In the genomic region with DNA sequence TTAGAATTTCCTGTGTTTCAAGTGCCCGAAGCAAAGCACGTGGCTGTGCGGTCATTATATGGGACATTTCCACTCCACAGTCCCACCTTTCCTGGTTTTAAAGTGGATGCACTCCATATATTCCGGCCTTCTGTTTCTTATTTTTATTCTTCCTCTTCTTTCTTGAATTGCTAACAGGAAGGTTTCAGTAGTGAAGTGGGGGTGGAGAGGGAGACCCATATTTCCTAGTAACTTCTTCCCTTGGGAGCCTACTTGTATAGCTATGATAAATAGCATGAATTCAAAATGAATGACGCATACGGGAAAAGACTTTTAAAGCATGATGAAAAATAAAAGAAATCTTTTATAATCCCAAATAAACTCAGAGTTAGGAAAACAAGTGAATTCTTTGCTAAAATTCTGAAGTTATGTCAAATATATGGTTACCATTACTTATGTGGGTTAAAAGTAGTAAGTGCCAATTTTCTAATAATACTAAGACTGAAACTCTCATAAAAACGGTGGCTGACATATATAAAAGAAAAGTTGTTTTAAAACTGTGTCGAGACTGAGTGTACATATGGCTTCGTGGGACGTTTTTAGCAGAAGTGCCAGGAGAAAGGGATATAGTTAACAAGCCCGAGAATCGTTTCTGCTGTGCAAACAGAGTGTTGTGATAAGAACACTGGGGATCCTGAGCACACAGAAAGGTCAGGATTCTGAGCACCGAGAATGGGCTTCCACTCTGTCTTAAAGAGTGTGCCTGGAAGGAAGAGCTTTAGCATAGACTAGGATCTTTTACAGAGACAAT, we compare ENCODE assay signal across 31 mouse cellular contexts. TPM values are rescaled to one million over a fixed set of nuclear protein-coding genes. Genes with fewer than 3 reads are reported as not detected.
DNase-seq lines count a peak whose midpoint lies in the region; ATAC-seq and TF ChIP-seq lines count a peak whose summit lies in the region.
"Had no signal": no experiment of that assay in that cellular context is flagged by ENCODE, and none has a peak within 500 bp of the region (broad histone marks: within the 10 kb centered on the region; RNA-seq: fewer than 3 reads in every experiment).

No protein-coding gene starts in this region.

- H3K9me3 ChIP-seq in lung, embryonic 14.5 days (ENCODE audit: low read depth, low read length): no peaks in the 10 kb centered on the region
- H3K9me3 ChIP-seq: embryonic facial prominence, embryonic 10.5 days; embryonic facial prominence, embryonic 13.5 days; forebrain, embryonic 10.5 days; forebrain, embryonic 13.5 days; G1E; heart, embryonic 10.5 days; heart, embryonic 13.5 days had no signal

- H3K27ac ChIP-seq in lung, embryonic 14.5 days (ENCODE audit: low read depth): peak overlapping the region; percentile 36; the same call in 1 of the 2 replicates
- H3K27ac ChIP-seq: embryonic facial prominence, embryonic 10.5 days; embryonic facial prominence, embryonic 13.5 days; forebrain, embryonic 10.5 days; forebrain, embryonic 13.5 days; heart, adult 2 months; heart, embryonic 10.5 days; heart, embryonic 13.5 days; hindbrain, embryonic 14.5 days; hindbrain, postnatal 0 days had no signal

- H3K9ac ChIP-seq in lung, embryonic 14.5 days: no peak overlapping the region
- H3K9ac ChIP-seq: embryonic facial prominence, embryonic 13.5 days; forebrain, embryonic 13.5 days; heart, embryonic 13.5 days; hindbrain, embryonic 14.5 days had no signal

- TF ChIP-seq POLR2A in lung, adult 2 months (IDR thresholded peaks at IDR 0.05; ENCODE audit: borderline replicate concordance, extremely low read depth, low read depth, low read length): no peak

- 44% methylated on average over 13 of the region's 13 CpGs for WGBS in lung, embryonic 14.5 days
- 60% methylated on average over 13 of the region's 13 CpGs for WGBS in lung, adult 2 months

- H3K4me1 ChIP-seq in lung, embryonic 14.5 days (ENCODE audit: insufficient read depth): peaks cover 5% of the 10 kb centered on the region; the same call in 1 of the 2 replicates
- peaks cover 3% of the 10 kb centered on the region for H3K4me1 ChIP-seq in lung, adult 2 months (ENCODE audit: control insufficient read depth, insufficient read depth, low read length)
- H3K4me1 ChIP-seq: heart, embryonic 10.5 days had no signal

- no peak for TF ChIP-seq CTCF in lung, embryonic 14.5 days (IDR thresholded peaks at IDR 0.05; ENCODE audit: low read depth)
- no peak for TF ChIP-seq CTCF in lung, adult 2 months (IDR thresholded peaks at IDR 0.05; ENCODE audit: insufficient read depth, low read length)

- H3K27me3 ChIP-seq in lung, embryonic 14.5 days (ENCODE audit: insufficient read depth, low read length): no peaks in the 10 kb centered on the region
- H3K27me3 ChIP-seq: CH12.LX; embryonic facial prominence, embryonic 13.5 days; forebrain, embryonic 13.5 days; heart, embryonic 13.5 days had no signal

- H3K4me3 ChIP-seq in lung, embryonic 14.5 days (ENCODE audit: low read depth, low read length): no peak overlapping the region
- H3K4me3 ChIP-seq in lung, adult 2 months (replicated peaks; ENCODE audit: extremely low read depth, low read depth, low read length): no peak overlapping the region
- H3K4me3 ChIP-seq: embryonic facial prominence, embryonic 10.5 days; embryonic facial prominence, embryonic 13.5 days; forebrain, embryonic 10.5 days; forebrain, embryonic 13.5 days; heart, adult 2 months; heart, embryonic 10.5 days; heart, embryonic 13.5 days had no signal

- DNase-seq in embryo, embryonic 10.5 days (ENCODE audit: low spot score): peak; percentile 15
- no peak for DNase-seq in embryo, embryonic 10 days (ENCODE audit: low spot score)
- no peak for DNase-seq in lung, embryonic 14.5 days
- no peak for DNase-seq in lung, adult 2 months
- peak; percentile 53 for DNase-seq in brain, adult 2 months (ENCODE audit: low read depth, low spot score)
- DNase-seq in layer of hippocampus, postnatal 10 days (ENCODE audit: low spot score in 2 of 2): no peak
- DNase-seq in layer of hippocampus, postnatal 25 days (ENCODE audit: extremely low spot score in 1 of 2, low spot score in 1 of 2): no peak
- DNase-seq: adrenal gland, adult 2 months; adrenal gland, postnatal 14 days; B cell, adult 2 months; cerebellum, adult 18-20 months; cerebellum, adult 9-10 months; cerebellum, postnatal 14 days; embryo, embryonic 11 days; gastrocnemius, postnatal 10 days; gastrocnemius, postnatal 36 days; heart, adult 2 months; heart, postnatal 14 days; heart, postnatal 4 days had no signal

- H3K36me3 ChIP-seq in lung, embryonic 14.5 days (ENCODE audit: insufficient read depth): no peaks in the 10 kb centered on the region
- H3K36me3 ChIP-seq: embryonic facial prominence, embryonic 10.5 days; embryonic facial prominence, embryonic 13.5 days; forebrain, embryonic 10.5 days; G1E; heart, embryonic 10.5 days; heart, embryonic 13.5 days had no signal

- ATAC-seq in lung, embryonic 14.5 days (ENCODE audit: insufficient read depth): no peak
- ATAC-seq: forebrain, embryonic 13.5 days; forebrain, embryonic 16.5 days; hindbrain, postnatal 0 days; inflammation-experienced regulatory T-cells, adult 6 months had no signal

- no peak overlapping the region for H3K4me2 ChIP-seq in lung, embryonic 14.5 days
- H3K4me2 ChIP-seq: embryonic facial prominence, embryonic 13.5 days; forebrain, embryonic 13.5 days; heart, embryonic 13.5 days; hindbrain, embryonic 14.5 days had no signal

RNA-seq across cellular contexts. Expression of a gene that starts 11.7 kb away (rescaled TPM):
- polyA plus RNA-seq in lung, embryonic 14.5 days (2014; fragmentation: Nextera tagmentation; extraction: Ambion mirVana): 8.9 and 10.2 TPM in 2 replicates
- 3.5 and 5.6 TPM in 2 replicates for polyA plus RNA-seq in lung, adult 2 months (2012; rRNA removed)
- total RNA-seq in layer of hippocampus, postnatal 10 days (2021): 10 to 100 TPM; 38.8 to 44.3 TPM
- total RNA-seq in layer of hippocampus, postnatal 25 days (2021): 10 to 100 TPM; 28.9 to 41.0 TPM
- total RNA-seq: CH12.LX had no signal
- polyA plus RNA-seq: G1E; inflammation-experienced regulatory T-cells, adult 6 months had no signal

Comparison
In these comparisons a context has a peak if more than half of its experiments do, and no peak if none do; other contexts are left out.
1. DNase-seq: peak in embryo, embryonic 10.5 days (single experiment) and brain, adult 2 months (single experiment); none in embryo, embryonic 10 days (single experiment), lung, embryonic 14.5 days (single experiment), lung, adult 2 months (single experiment), layer of hippocampus, postnatal 10 days (0 of 2) and layer of hippocampus, postnatal 25 days (0 of 2).